Mouse (Mus musculus) thymus, adult 2 months (tissue): ENCODE results near the gene Appl1. TPM values are rescaled to one million over a fixed set of nuclear protein-coding genes. Genes with fewer than 3 reads are reported as not detected.

Experiments used
- DNase-seq: peaks from one replicate; pipeline ENCODE4 v3.0.0; 2021
- H3K27ac ChIP-seq: fragments of 200-500 bp; 2 replicates; pipeline ENCODE4 v1.5.1; 2012; ENCODE audit warnings: low read length, control low read depth; ENCODE audit not compliant: control insufficient read depth, insufficient read depth
- H3K27me3 ChIP-seq: fragments of 200-500 bp; 2 replicates; pipeline ENCODE4 v1.6.1; 2012; ENCODE audit warnings: mild to moderate bottlenecking, low read length, moderate library complexity, mixed read lengths; ENCODE audit not compliant: control insufficient read depth, insufficient read depth
- H3K36me3 ChIP-seq: fragments of 200-500 bp; 2 replicates; pipeline ENCODE4 v1.6.1; 2012; ENCODE audit warnings: mild to moderate bottlenecking, low read length, moderate library complexity; ENCODE audit not compliant: control insufficient read depth, insufficient read depth
- H3K4me1 ChIP-seq: fragments of 200-500 bp; replicated peaks from 2 replicates; pipeline ENCODE4 v1.6.1; 2012; ENCODE audit warnings: low read length; ENCODE audit not compliant: control insufficient read depth, insufficient read depth
- H3K4me3 ChIP-seq: fragments of 200-500 bp; 2 replicates; pipeline ENCODE4 v1.5.1; 2012; ENCODE audit warnings: mild to moderate bottlenecking, low read length, control low read depth, moderate library complexity; ENCODE audit not compliant: control insufficient read depth, insufficient read depth
- CTCF ChIP-seq: fragments of 200-500 bp; IDR thresholded peaks from 2 replicates; pipeline ENCODE4 v1.5.1; 2012; ENCODE audit warnings: mild to moderate bottlenecking, control low read depth, low read length, moderate library complexity, borderline replicate concordance; ENCODE audit not compliant: control insufficient read depth, poor library complexity, insufficient read depth; ENCODE audit errors: extremely low read depth
- POLR2A ChIP-seq: fragments of 200-500 bp; IDR thresholded peaks from 2 replicates; pipeline ENCODE4 v1.6.1; 2012; ENCODE audit warnings: mild to moderate bottlenecking, low read length, control low read depth, moderate library complexity; ENCODE audit not compliant: control insufficient read depth, poor library complexity, insufficient read depth; ENCODE audit errors: extremely low read depth
- WGBS: fragments of 180-500 bp; shearing (Covaris S2); methylation state at CpG from one replicate; pipeline ENCODE4 v1.1.7; 2018; 5-methylcytosine and 5-hydroxymethylcytosine counted together
- polyA plus RNA-seq: library from polyadenylated mRNA; depleted of rRNA; stranded (reverse); fragments of >200 nt; gene quantifications from 2 replicates; pipeline ENCODE4 v1.2.3, GENCODE M21; 2012

Gene Appl1
- polyA plus RNA-seq, 1 experiment: 10.7 TPM

DNA sequence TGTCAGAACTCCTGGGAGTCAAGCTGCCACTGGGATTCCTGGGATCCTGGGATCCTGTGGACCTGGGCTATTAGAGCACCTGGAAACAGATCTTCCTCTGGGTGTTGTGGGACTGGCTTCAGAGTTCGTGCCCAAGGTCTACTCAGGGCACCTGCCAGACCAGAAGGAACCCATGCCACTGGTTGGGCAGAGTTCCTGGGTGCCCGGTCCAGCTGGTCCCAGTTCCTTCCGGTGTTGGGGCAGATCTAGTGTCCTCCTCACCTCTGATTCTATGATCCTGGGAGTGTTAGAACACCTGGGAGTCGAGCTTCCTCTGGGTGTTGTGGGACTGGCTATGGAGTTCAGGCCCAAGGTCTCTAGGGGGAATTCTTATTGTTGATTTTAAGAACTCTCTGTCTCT is 63.6 kb downstream of the Appl1 start:
- WGBS: 97% methylated on average over 4 of the region's 4 CpGs
- no peak overlapping the region for H3K4me3 ChIP-seq

DNA sequence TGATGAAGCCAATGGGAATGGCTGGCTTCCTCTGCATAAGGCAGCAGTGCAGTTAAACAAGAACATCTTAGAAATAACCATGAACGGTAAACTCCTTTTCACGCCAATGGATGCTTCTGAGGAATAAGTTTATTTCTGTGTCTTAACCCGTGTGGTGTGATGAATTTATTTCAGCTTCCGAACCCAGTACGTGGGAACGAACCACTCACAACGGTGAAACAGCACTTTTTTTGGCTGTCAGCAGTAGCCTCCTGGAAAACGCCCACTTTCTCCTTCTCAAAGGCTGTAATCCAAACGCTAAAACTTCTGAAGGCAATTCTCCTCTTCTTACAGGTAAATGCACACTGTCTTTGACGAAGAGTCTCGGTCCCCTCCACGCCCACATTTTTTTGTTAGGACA is 70.1 kb downstream of the Appl1 start:
- H3K27me3 ChIP-seq: no peaks in the 10 kb centered on the region; the same call in 1 of the 2 replicates
- no peak overlapping the region for H3K27ac ChIP-seq
- no peaks in the 10 kb centered on the region for H3K36me3 ChIP-seq
- DNase-seq: no peak
- no peak for TF ChIP-seq CTCF
- TF ChIP-seq POLR2A: no peak
- no peaks in the 10 kb centered on the region for H3K4me1 ChIP-seq
- no peak overlapping the region for H3K4me3 ChIP-seq
- 96% methylated on average over 12 of the region's 12 CpGs for WGBS

More for the DNA sequence above, 63.6 kb downstream of the Appl1 start:
- H3K27ac ChIP-seq: no peak overlapping the region
- no peaks in the 10 kb centered on the region for H3K36me3 ChIP-seq
- no peaks in the 10 kb centered on the region for H3K27me3 ChIP-seq
- no peaks in the 10 kb centered on the region for H3K4me1 ChIP-seq
- TF ChIP-seq CTCF: no peak
- no peak for TF ChIP-seq POLR2A
- DNase-seq: no peak

- Histone ChIP-seq H3K27ac (no peak overlapping the region), H3K27me3 (no peaks in the 10 kb centered on the region; the same call in 1 of the 2 replicates), H3K36me3 (no peaks in the 10 kb centered on the region), H3K4me3 (no peak overlapping the region), H3K4me1 (no peaks in the 10 kb centered on the region)
- TF ChIP-seq POLR2A (no peak), CTCF (no peak)
- no peak for DNase-seq
- 94% methylated on average over 2 of the region's 2 CpGs for WGBS
Observed at GRCm38 (mm10) chr14:26899490-26899889, 71.5 kb downstream of the Appl1 start.

DNA sequence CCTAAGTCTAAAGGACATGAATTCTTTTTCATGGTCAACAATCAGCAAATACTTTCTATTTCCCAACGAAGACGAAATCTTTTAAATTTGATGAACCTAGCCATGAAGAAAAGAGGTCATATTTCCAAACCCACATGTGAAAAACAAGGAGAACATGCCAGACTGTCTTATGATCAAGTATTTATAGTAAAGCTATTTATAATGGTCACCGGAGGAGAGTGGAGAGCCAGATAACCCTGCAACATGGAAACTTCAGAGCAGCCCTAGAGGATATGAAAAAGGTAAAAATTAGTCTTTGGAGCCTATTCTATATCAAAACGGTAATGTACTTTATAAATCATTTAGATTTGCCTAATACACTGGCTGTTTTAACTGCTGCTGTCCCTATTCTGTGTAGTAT is 76.6 kb downstream of the Appl1 start, which contains the start of gene Asb14:
Asb14 (plus strand) TSS at position 166 of the 400 bp plus-strand sequence.
- no peak for DNase-seq
- TF ChIP-seq POLR2A (no peak), CTCF (no peak)
- Histone ChIP-seq H3K27me3 (no peaks in the 10 kb centered on the region), H3K27ac (no peak within 1 kb of the TSS), H3K4me1 (no peaks in the 10 kb centered on the region), H3K36me3 (no peaks in the 10 kb centered on the region), H3K4me3 (no peak within 1 kb of the TSS)
- WGBS: 97% methylated on average over 4 of the region's 4 CpGs

DNA sequence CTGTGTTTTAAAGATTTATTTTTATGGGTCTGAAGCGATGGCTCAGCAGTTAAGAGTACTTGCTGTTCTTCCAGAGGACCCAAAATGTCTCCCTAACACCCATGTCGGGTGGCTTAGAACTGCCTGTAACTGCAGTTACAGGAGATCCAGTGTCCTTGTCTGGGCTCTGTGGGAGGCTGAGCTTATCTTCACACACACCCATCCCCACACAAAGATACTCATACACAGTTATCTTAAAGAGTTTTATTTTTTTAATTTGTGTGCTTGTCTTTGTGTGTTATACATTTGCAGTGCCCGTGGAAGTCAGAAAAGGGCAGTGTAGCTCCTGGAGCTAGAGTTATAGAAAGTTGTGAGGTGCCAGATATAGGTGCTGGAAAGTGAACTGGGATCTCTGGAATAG is 80.3 kb downstream of the Appl1 start:
- Histone ChIP-seq H3K4me3 (no peak overlapping the region), H3K36me3 (no peaks in the 10 kb centered on the region), H3K27me3 (no peaks in the 10 kb centered on the region), H3K4me1 (no peaks in the 10 kb centered on the region), H3K27ac (no peak overlapping the region)
- DNase-seq: no peak
- WGBS: over 99% methylated on average over 3 of the region's 3 CpGs
- TF ChIP-seq CTCF (no peak), POLR2A (no peak)

- no peak overlapping the region for H3K27ac ChIP-seq
- WGBS: 92% methylated on average over 3 of the region's 3 CpGs
- no peaks in the 10 kb centered on the region for H3K36me3 ChIP-seq
- no peaks in the 10 kb centered on the region for H3K4me1 ChIP-seq
- DNase-seq: no peak
- no peaks in the 10 kb centered on the region for H3K27me3 ChIP-seq
- no peak overlapping the region for H3K4me3 ChIP-seq
- TF ChIP-seq CTCF (no peak), POLR2A (no peak)
Observed at GRCm38 (mm10) chr14:26887244-26887643, 83.8 kb downstream of the Appl1 start.

- WGBS: 84% methylated on average over 5 of the region's 5 CpGs
- no peak for TF ChIP-seq CTCF
- Histone ChIP-seq H3K36me3 (no peaks in the 10 kb centered on the region), H3K27me3 (no peaks in the 10 kb centered on the region), H3K4me1 (peaks cover 8% of the 10 kb centered on the region), H3K4me3 (no peak overlapping the region), H3K27ac (no peak overlapping the region)
- DNase-seq: no peak
Observed at GRCm38 (mm10) chr14:26881700-26882099, 89.3 kb downstream of the Appl1 start.
